Mouse (Mus musculus): ENCODE results near the gene Ppm1h.
A peak's percentile ranks its signal among the peaks of the same experiment; 100 is the strongest.

Ppm1h gene

GRCm38 (mm10) chr10:122774169-122774568, 95.6 kb downstream of the Ppm1h start:
- DNase-seq: no peak

DNA sequence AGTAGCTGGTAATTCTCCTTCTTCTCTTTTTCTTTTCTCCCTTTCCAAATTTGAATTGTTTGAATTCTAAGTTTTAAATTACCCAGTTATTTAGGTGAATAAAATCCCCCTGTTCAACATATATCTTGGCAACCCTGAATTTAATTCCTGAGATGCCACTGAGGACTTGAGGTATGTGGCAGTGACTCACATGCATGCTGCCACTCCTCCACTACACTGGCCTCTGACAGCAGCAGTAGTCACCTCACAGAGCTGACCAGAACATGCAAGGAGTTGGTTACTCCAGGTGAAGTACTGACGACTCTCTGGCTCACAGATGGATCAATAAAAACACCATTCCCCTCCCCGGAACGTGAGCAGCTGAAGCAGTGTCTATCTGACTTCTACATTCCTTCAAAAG, 98.9 kb downstream of the Ppm1h start:
- DNase-seq: no peak

- no peak for DNase-seq
Observed at GRCm38 (mm10) chr10:122777939-122778655, 99.5 kb downstream of the Ppm1h start.

GRCm38 (mm10) chr10:122779351-122779750, 100.8 kb downstream of the Ppm1h start:
- DNase-seq: no peak

GRCm38 (mm10) chr10:122782755-122783154, 104.2 kb downstream of the Ppm1h start:
- no peak for DNase-seq

GRCm38 (mm10) chr10:122789648-122790170, 111.1 kb downstream of the Ppm1h start:
- no peak for DNase-seq

- peak in 1 of 2 experiments; percentile 39 for DNase-seq
Observed at GRCm38 (mm10) chr10:122792021-122792966, 113.7 kb downstream of the Ppm1h start.

- DNase-seq: no peak
Observed at GRCm38 (mm10) chr10:122793193-122793592, 114.6 kb downstream of the Ppm1h start.

DNA sequence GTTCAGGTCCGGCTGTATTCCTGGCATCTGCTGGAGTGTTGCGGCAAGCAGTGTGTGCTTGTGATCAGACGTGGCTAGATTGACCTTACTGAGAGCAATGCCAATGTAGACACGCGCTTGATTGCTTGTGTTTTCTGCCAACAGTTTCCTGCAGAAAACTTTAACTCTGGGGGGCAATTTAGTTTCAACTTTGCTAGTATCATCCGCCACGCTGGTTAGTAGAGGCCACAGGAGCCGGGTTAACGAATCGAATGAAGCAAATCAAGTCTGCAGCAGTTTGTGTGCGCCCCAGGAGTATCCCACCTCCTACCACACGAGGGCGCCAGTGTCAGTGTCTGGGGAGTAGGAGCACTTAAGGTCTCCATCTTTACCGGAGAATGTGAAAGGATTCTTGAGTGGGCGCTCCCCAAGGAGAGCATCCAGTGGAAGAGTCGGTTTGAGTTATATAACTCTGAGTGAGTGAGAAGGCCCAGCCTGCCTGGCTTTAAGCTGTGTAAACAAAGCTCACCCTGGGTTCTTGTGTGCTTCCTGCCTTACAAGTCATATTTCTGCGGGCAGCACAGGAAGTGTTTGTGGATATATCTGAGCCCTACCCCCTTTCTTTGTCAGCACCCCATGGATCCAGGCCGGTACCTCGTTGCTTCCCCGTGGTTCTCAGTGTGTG, 115.8 kb downstream of the Ppm1h start:
- peak; percentile 58 to 79 for DNase-seq

DNA sequence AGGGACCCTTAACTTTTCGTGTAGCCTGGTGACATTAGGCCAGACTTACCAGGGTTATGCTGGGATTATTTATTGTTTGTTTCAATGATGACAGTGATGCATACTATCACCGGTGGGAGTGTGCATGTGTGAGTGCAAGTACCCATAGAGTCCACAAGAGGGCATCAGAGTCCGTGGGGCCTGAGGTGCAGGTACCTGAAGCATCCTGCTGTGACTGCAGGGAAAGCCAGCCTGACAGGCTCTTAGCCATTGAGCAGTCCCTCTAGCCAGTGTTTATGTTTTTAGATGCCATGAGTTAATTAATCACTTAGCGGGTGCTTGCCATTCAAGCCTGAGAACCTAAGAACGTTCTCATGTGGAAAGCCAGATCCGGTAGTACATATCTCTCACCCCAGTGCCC, 119.4 kb downstream of the Ppm1h start:
- DNase-seq: no peak

DNA sequence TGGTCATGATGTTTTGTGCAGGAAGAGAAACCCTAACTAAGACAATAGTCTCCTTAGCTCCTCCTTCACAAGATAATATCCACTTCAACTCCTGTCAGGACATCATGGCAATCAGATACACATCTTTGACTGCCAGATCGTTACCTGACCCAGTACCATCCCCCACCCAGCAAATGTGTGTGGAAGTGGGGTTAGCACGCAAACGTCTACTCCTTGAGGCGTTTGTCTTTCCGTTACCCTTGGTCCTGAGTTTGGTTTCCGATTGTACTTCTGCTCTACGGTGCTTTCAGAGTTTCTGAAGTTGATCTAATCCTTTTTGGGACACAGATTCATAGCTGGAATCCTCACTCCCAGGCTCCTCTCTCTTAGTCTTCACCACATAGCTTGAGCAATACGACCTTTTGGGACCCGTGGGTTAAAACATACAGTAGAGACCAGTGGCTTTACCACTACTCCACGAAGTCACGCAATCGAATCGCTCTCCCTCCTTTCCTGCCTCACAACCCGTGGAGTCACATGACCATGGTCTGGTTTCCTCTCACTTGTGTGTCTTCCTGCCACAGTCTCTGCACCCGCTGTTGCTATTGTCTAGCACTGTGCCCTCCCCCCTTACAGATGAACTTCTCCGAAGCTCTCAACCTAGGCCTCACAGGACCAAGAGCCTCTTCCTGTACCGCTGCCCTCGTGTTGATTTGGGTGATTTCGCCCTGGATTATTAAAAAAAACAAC, 121.6 kb downstream of the Ppm1h start:
- DNase-seq: peak; percentile 76 to 88

- no peak for DNase-seq
Observed at GRCm38 (mm10) chr10:122800732-122801110, 122.2 kb downstream of the Ppm1h start.

DNA sequence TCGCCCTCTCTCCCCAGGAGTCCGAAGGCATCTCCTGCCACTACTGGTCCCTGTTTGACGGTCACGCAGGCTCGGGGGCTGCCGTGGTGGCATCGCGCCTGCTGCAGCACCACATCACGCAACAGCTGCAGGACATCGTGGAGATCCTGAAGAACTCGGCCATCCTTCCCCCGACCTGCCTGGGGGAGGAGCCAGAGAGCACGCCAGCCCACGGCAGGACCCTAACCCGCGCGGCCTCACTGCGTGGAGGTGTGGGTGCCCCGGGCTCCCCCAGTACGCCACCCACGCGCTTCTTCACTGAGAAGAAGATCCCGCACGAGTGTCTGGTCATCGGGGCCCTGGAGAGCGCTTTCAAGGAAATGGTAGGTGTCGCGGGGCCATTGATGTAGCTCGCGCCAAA, 123.7 kb downstream of the Ppm1h start:
- DNase-seq: peak; percentile 49 to 53

GRCm38 (mm10) chr10:122802901-122803300, 124.3 kb downstream of the Ppm1h start:
- DNase-seq: no peak

DNA sequence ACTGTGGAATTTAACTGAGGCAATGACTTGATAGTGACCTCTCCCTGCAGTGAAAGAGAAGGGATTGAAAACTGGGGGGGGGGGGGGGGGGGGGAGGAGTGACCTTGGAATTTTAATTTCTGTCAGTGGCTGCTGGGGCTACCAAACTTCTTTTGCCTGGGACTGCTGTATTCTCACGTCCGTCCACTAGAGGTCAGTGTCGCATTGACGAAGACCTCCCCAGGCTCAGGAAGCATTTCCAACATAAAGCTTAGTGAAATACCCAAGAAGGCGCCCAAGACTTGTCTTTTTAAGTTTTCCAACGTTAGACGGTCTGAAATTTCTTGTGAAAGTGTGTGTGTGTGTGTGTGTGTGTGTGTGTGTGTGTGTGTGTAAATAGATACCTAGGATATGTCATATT, 125.3 kb downstream of the Ppm1h start:
- DNase-seq: no peak

DNA sequence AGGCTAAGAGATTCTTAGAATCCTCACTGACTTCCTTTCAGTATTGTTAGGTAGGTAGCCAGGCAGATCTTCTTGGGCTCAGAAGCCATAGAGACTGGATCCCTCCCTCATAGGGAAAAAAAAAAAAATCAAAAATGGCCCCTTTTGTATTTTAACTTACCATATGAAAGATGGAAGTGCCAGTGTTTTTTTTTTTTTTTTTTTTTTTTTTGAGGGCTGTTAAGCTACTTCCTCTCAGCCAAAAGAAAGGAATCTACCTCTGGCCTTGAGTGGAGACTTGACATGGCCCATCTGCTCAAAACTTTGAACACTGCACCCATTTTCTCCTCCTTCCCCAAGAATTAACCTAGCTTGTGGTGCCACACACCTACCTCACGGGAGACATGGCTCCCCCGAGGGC, 127.3 kb downstream of the Ppm1h start:
- no peak for DNase-seq

GRCm38 (mm10) chr10:122807127-122808105, 128.9 kb downstream of the Ppm1h start:
- DNase-seq: peak in 1 of 2 experiments; percentile 62

GRCm38 (mm10) chr10:122808186-122808585, 129.6 kb downstream of the Ppm1h start:
- DNase-seq: no peak

GRCm38 (mm10) chr10:122809851-122810250, 131.3 kb downstream of the Ppm1h start:
- DNase-seq: no peak

DNA sequence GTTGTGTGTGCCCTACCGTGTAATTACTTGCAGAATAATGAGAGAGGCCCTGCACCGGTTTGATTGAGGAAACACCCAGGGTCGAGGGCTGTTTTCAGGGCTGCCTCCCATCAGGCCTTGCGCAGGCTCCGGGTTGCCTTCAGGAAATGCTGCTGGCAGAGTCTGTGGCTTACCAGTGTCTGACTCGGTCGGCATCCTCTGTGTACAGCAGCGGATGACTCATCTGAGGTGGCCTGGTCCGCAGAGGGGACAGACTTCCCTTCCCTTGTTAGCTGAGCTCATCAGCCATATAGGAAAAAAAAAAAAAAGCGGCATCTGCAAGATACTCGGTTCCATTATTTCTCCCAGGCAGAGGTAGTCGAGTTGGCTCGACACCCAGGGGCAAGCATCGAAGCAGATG, 136.5 kb downstream of the Ppm1h start:
- DNase-seq: peak; percentile 71 to 82

DNA sequence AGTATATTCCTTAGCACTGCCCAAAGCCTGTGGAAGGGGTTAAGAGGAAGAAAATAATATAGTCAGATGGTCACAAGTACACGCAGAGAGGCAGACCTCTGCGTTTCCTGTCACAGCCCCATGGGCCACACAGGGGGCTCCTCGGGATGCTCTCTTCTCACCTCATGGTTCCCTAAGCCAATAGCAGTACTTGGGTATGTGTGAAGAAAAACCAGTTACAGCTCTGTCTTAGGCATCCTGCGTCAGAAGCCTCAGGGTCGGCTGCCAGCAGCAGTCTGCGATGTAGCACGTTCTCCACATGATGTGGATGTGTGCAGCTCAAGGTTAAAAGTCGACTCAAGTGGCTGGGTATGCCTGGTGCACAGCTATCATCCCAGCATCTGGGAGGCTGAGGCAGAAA, 139.2 kb downstream of the Ppm1h start:
- DNase-seq: no peak
